Mouse (Mus musculus): Measurements from ENCODE around the gene Cryba1. TPM values are rescaled to one million over a fixed set of nuclear protein-coding genes. Genes with fewer than 3 reads are reported as not detected.

The Cryba1 gene
- polyA plus RNA-seq, 1 experiment from 2014 or later, result 1.2 TPM

GRCm38 (mm10) chr11:77672746-77673145 lies 52.3 kb downstream of the Cryba1 start:
- Histone ChIP-seq H3K4me1 (replicated peaks) (no peaks in the 10 kb centered on the region), H3K27ac (no peak overlapping the region), H3K9ac (replicated peaks) (no peak overlapping the region), H3K9me3 (no peaks in the 10 kb centered on the region), H3K27me3 (no peaks in the 10 kb centered on the region), H3K4me3 (replicated peaks) (no peak overlapping the region), H3K4me2 (replicated peaks) (no peak overlapping the region), H3K36me3 (no peaks in the 10 kb centered on the region)
- ATAC-seq, result no peak
- 95% methylated on average over 2 of the region's 2 CpGs for WGBS

Other genes with a start within 250 kb of the Cryba1 start
- 20.8 and 27.6 TPM in 2 replicates for gene Ankrd13b, start 235.6 kb downstream of the Cryba1 start, polyA plus RNA-seq (2015; fragmentation: Nextera tagmentation; extraction: Ambion mirVana)
- 13.6 and 14.9 TPM in 2 replicates for gene Git1, start 231.7 kb downstream of the Cryba1 start, polyA plus RNA-seq (2015; fragmentation: Nextera tagmentation; extraction: Ambion mirVana)
- 2.4 and 2.6 TPM in 2 replicates for gene Abhd15, start 210.2 kb downstream of the Cryba1 start, polyA plus RNA-seq (2015; fragmentation: Nextera tagmentation; extraction: Ambion mirVana)
- gene Trp53i13, start 209.3 kb downstream of the Cryba1 start, polyA plus RNA-seq (2015; fragmentation: Nextera tagmentation; extraction: Ambion mirVana), result 16.2 and 16.3 TPM in 2 replicates
- 0.12 and 0.14 TPM in 2 replicates for gene Gm10392, start 206.1 kb downstream of the Cryba1 start, polyA plus RNA-seq (2015; fragmentation: Nextera tagmentation; extraction: Ambion mirVana)
- gene Taok1, start 117.5 kb downstream of the Cryba1 start, polyA plus RNA-seq (2015; fragmentation: Nextera tagmentation; extraction: Ambion mirVana), result 23.9 and 27.1 TPM in 2 replicates
- gene Nufip2, start 39.1 kb downstream of the Cryba1 start, polyA plus RNA-seq (2015; fragmentation: Nextera tagmentation; extraction: Ambion mirVana), result 3.8 and 4.9 TPM in 2 replicates
- gene Myo18a, start 38.0 kb upstream of the Cryba1 start, polyA plus RNA-seq (2015; fragmentation: Nextera tagmentation; extraction: Ambion mirVana), result 53.2 and 54.4 TPM in 2 replicates
- gene Gm10277, start 62.5 kb upstream of the Cryba1 start, polyA plus RNA-seq (2015; fragmentation: Nextera tagmentation; extraction: Ambion mirVana), result 2.9 and 3.4 TPM in 2 replicates
- 8.6 and 11.0 TPM in 2 replicates for gene Pipox, start 168.8 kb upstream of the Cryba1 start, polyA plus RNA-seq (2015; fragmentation: Nextera tagmentation; extraction: Ambion mirVana)
- 118 TPM in 2 replicates for gene Sez6, start 205.5 kb upstream of the Cryba1 start, polyA plus RNA-seq (2015; fragmentation: Nextera tagmentation; extraction: Ambion mirVana)

Data from midbrain, embryonic 13.5 days (tissue).